Mouse (Mus musculus): ENCODE measurements around the gene Plekha7.

DNA sequence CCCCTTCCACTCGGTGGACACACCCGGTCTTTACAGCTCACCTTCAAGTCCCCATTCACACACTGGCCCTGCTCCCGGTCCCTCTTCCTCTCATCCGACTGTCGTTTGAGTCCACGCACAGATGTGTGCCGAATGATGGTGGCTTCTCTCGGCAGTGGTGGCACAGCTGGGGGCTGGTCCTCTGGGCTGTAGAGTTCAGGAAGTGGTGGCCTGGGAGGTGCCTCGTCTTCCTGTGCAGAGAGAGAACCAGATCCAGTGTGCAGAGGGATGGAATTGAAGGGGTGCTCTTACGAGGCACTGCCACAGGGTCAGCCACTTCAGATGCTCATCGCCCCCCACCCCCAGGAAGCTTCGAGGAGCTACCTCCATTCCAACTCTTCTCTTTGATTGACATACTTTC, 171.0 kb downstream of the Plekha7 start:
- TF ChIP-seq MAFK (IDR thresholded peaks at IDR 0.05; ENCODE audit: insufficient read depth, low read depth, low read length) (no peak), CHD2 (IDR thresholded peaks at IDR 0.05; ENCODE audit: low read depth, low read length) (no peak), ZC3H11A (IDR thresholded peaks at IDR 0.05; ENCODE audit: borderline replicate concordance, low read depth, low read length) (no peak), ZNF384 (IDR thresholded peaks at IDR 0.05; ENCODE audit: low read depth, low read length) (no peak)

All from ES-E14 (cell line).